Mouse (Mus musculus) thymus, adult 18-20 months (tissue): ENCODE measurements at regions not wholly inside any gene's neighbourhood (a gene's known extent, or its start where the extent isn't known, plus 50 kb on each side); places are given as distances from the start of the nearest gene placed in this dataset.

ENCODE experiments used
- DNase-seq, 2 experiments: peaks; one replicate each; pipeline ENCODE4 v3.0.0; 2022; ENCODE audit warnings: mixed read lengths in 2 of 2

- no peak for DNase-seq
Observed at GRCm38 (mm10) chr13:110798313-110798712, 403.5 kb downstream of the Plk2 start.

GRCm38 (mm10) chr13:110802841-110803240 lies 408.0 kb downstream of the Plk2 start:
- DNase-seq: no peak

DNA sequence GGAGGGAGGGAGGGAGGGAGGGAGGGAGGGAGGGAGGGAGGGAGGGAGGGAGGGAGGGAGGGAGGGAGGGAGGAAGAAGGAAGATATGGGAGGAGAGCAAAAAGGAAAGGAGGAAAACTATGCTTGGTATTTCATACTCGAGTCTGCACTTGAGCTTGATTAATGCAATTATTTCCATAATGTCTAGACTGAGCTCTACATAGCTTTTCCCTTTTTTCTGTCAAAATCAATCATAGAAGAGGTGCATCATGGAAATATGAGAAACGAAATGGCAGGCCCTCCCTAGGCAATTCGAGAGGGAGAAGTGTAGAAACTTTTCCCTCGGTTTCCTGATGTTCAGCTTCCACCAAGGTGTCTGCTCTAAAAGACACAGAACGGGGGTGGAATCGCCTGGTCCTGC lies 417.6 kb downstream of the Plk2 start:
- DNase-seq: no peak

DNA sequence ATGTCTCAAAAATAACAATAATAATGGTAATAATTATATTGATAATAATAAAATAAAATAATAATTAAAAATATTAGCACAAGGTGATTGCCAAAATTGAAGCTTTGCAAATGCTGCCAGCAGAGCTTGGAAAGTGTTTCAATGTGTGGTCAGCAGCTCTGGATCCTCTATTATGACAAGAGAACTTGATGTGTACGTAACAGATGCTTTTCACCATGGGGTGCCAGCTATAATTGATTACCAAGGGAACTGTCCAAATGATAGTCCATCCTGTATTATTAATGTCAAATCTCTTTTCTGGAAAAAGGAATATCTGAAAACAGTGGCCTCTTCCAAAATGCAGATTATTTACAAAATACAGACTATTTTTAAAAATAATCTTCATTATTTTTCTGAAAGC lies 419.2 kb downstream of the Plk2 start:
- DNase-seq: no peak

GRCm38 (mm10) chr13:110819301-110819862 lies 424.5 kb downstream of the Plk2 start:
- no peak for DNase-seq

DNA sequence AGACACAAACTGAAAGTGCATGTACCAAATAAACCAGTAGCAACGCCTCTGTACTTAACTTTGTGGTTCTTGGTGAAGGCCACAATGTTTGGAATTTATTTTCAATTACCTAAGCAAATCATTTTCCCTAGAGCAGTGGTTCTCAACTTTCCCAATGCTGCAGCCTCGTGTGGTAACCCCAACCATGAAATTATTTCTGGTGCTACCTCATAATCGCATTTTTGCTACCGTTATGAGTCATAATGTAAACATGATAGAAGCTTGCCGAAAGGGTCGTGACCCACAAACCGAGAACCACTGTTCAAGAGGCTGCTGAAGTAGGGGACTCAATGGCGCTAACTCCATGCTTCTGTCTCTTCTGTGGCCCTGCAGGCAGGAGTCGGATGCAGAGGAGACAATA lies 429.9 kb upstream of the Actbl2 start:
- no peak for DNase-seq

- no peak for DNase-seq
Observed at GRCm38 (mm10) chr13:110832442-110832841, 422.4 kb upstream of the Actbl2 start.

DNA sequence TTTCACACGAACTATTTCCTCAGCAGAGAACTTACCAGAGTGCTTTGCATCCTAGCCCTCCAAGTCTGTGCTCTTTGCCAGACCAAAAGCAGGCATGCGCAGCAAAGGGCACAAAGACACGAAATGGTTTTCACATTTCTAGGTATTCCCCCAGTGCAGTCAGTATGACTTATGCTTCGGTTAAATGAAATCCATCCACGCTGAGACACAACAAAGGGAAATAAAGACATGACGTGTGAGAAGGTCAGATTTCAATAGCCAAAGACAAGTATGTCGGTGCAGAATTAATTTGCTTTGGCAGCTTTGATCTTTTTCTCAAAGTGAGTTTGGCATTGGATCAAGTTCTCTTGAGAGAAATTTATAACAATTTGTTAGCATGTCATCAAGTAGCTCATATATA lies 417.9 kb upstream of the Actbl2 start:
- DNase-seq: no peak

- no peak for DNase-seq
Observed at GRCm38 (mm10) chr13:110841949-110842348, 412.9 kb upstream of the Actbl2 start.

GRCm38 (mm10) chr13:110845695-110846094 lies 409.1 kb upstream of the Actbl2 start:
- no peak for DNase-seq

GRCm38 (mm10) chr13:110852996-110853727 lies 401.7 kb upstream of the Actbl2 start:
- no peak for DNase-seq

- DNase-seq: no peak
Observed at GRCm38 (mm10) chr13:110854213-110854612, 400.6 kb upstream of the Actbl2 start.

DNA sequence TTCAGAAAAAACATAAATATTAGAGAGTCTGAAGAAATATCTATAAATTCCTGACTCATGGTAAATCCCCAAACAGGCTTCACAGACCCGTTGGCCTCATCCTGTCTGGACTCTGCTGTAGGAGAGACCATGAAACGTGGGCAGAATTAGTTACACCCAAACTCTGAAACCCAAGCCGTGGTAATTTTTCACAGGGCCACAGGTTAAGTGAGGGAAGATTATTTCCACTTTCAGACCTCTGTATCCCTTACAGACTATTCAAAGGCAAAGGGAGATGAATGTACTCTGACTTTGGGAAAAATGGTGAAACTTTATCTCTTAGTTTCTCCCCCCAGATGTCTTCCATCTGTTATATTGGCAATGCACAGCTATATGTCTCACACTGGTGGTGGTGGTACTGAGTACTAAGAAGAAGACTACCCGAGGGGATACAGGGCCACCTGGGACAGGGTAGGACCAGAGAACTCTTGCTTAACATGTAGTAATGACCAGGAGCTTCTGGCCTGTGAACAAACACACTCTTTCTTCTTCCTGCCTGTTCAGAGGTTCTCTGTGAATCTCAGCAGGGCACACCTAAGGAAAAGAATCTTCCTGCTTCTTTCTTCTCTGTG lies 388.8 kb upstream of the Actbl2 start:
- no peak for DNase-seq

DNA sequence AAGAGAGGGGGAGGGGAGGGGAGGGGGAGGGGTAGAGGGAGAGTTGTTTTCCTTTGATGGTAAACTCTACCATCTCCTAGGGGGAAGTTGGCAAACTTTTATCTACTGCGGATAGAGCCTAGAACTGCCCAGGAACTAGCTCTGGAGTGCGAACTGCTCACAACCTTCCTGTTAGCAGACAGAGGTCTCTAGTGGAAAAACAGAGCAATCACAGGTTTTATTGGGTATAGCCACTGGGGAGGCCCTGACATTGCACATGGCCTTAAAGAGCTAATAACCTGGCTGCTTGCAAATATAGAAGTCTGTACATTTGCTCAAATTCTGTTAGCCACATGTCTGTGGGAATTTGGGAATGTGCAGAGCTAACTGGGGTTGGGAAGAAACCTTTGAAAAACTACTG lies 388.1 kb upstream of the Actbl2 start:
- DNase-seq: no peak

- no peak for DNase-seq
Observed at GRCm38 (mm10) chr13:110871125-110871775, 383.6 kb upstream of the Actbl2 start.

- DNase-seq: no peak
Observed at GRCm38 (mm10) chr13:110871776-110872135, 383.1 kb upstream of the Actbl2 start.

DNA sequence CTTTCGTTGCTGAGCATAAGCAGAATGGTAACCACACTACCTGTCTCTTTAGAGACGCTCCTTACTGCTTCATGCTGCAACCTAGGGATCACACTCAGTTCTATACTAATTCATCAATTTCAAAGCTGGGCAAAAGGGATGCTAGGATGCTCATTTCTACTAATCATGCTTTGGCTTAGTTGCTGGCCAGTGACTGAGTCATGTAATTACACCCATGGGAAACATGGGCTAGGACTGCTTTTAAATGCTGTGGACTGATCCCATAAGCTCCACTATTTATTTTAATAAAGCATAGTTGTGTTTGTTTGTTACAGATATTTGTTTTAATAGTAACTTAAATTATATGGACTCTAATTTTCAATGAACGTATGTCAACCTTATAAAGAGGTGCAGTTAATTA lies 373.2 kb upstream of the Actbl2 start:
- DNase-seq: no peak

GRCm38 (mm10) chr13:110882173-110882572 lies 372.6 kb upstream of the Actbl2 start:
- no peak for DNase-seq

DNA sequence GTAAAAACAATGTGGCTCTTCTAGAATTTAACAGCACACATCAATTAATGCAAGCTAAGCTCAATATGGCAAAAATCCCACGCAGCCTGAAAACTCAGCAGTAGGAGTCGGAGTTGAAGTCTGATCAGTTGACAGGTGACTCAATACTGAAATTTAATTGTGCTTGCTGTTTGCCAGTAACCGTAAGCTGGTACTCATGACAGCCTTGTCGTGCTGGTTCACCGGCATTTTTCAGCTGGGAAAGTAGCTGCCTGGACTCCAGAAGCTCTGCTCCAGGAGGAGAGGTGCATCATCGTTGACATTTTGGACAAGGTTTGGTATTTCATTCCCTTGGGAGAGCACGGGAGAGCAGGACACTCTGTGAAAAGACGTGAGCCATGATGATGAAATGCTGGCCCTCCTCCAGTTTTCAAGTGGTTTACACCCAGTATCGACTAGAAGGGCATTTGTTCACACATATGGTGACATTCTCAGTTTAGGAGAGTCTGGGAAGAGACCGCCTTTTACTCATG lies 372.1 kb upstream of the Actbl2 start:
- DNase-seq: no peak

- no peak for DNase-seq
Observed at GRCm38 (mm10) chr13:110893909-110894308, 360.9 kb upstream of the Actbl2 start.

DNA sequence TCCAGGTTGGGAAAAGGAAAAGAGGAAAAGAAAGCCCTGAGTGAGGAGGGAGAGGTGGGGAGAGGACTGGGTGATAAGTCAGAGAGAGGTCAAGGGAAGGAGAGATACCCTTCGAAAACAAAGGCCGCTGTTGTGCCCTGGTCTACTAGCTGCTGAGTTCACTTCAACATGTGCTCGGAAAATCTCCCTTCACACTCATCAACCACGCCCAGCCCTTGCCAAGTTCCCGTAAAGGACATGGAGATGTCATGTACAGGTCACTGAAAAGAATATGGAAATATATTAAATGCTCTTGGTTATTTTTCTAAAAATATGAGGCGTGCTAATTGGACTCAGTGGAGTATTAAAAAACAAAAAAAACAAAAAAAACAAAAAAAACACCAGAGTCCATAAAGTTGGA lies 359.5 kb upstream of the Actbl2 start:
- DNase-seq: no peak

DNA sequence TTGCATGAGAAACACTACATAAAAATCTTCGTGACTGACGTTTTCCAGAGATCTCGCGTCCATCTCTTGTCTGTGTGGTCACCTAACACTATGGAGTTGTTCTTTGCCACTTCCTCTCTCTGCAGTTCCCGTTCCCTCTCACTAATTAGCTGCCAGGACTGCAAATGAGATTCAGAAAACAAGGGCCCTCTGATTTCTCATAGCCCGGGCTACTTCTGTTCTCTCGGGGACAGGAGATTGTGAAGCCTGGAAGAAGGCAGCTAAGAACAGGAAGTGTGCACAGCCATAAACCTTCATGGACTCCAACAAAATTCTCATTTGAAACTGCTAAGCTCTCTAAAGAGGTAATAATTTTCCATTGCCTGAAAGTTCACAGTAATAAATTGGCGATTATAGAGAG lies 358.9 kb upstream of the Actbl2 start:
- DNase-seq: no peak

DNA sequence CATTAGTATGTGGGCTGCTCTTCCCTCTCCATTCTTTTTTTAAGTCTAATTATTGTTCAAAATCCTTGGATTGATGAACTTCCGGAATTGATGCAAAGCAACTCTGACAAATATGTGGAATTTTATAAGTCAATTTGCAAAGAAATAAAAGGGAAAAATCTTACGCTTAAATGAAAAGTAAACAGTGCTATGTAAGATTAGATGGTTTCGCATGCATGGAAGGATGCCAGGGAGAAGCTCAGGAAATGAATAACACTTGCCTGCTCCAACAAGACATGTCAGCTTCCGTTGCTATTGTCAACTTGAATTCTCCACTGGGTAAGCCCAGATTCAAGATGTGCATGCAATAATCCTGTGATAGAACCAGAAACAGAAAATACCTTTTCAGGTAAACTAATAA lies 357.2 kb upstream of the Actbl2 start:
- DNase-seq: no peak
